Mouse (Mus musculus) heart, postnatal 0 days (tissue): ENCODE results near the gene Gm42372. TPM values are rescaled to one million over a fixed set of nuclear protein-coding genes. Genes with fewer than 3 reads are reported as not detected.

Source experiments
- ATAC-seq: fragments of 200-750 bp; cut with Nextera tagmentation; 2 replicates; pipeline ENCODE4 v1.8.0; 2017; ENCODE audit warnings: low read depth, moderate number of reproducible peaks, moderate library complexity; ENCODE audit not compliant: insufficient read depth
- DNase-seq: peaks from one replicate; pipeline ENCODE4 v3.0.0-alpha.2; 2016; ENCODE audit warnings: low spot score
- H3K27ac ChIP-seq: fragments of 300-500 bp; sonication (generic); 2 replicates; pipeline ENCODE4 v1.5.1; 2014; ENCODE audit warnings: low read depth, mild to moderate bottlenecking
- H3K27me3 ChIP-seq: fragments of 300-500 bp; sonication (generic); 2 replicates; pipeline ENCODE4 v1.6.1; 2014; ENCODE audit warnings: low read length, mixed read lengths; ENCODE audit not compliant: control insufficient read depth, insufficient read depth
- H3K36me3 ChIP-seq: fragments of 300-500 bp; sonication (generic); replicated peaks from 2 replicates; pipeline ENCODE4 v1.6.1; 2014; ENCODE audit warnings: low read length, mixed read lengths; ENCODE audit not compliant: control insufficient read depth, insufficient read depth
- H3K4me1 ChIP-seq: fragments of 300-500 bp; sonication (generic); 2 replicates; pipeline ENCODE4 v1.6.1; 2014; ENCODE audit warnings: antibody characterized with exemption; ENCODE audit not compliant: control insufficient read depth, insufficient read depth
- H3K4me2 ChIP-seq: fragments of 300-500 bp; sonication (generic); 2 replicates; pipeline ENCODE4 v1.6.1; 2014; ENCODE audit warnings: low read depth, mild to moderate bottlenecking, low read length, moderate library complexity
- H3K4me3 ChIP-seq: fragments of 300-500 bp; sonication (generic); 2 replicates; pipeline ENCODE4 v1.5.1; 2014; ENCODE audit warnings: low read depth, low read length
- H3K9ac ChIP-seq: fragments of 300-500 bp; sonication (generic); replicated peaks from 2 replicates; pipeline ENCODE4 v1.6.1; 2014; ENCODE audit warnings: low read depth, low read length, mixed read lengths
- H3K9me3 ChIP-seq: fragments of 300-500 bp; sonication (generic); replicated peaks from 2 replicates; pipeline ENCODE4 v1.6.1; 2016; ENCODE audit warnings: low read length; ENCODE audit not compliant: control insufficient read depth
- CTCF ChIP-seq: IDR thresholded peaks from 2 replicates; pipeline ENCODE4 v1.5.1; 2016; ENCODE audit warnings: antibody characterized with exemption, control low read depth, low read depth
- EP300 ChIP-seq: IDR thresholded peaks from 2 replicates; pipeline ENCODE4 v1.6.1; 2016; ENCODE audit warnings: antibody characterized with exemption, low read depth
- WGBS: fragments of 180-500 bp; shearing (Covaris S2); extraction: QIAGEN DNeasy Blood & Tissue Kit; methylation state at CpG from one replicate; pipeline ENCODE4 v1.1.7; 2014; 5-methylcytosine and 5-hydroxymethylcytosine counted together
- polyA plus RNA-seq: library from polyadenylated mRNA; unstranded; fragments of >200 nt; fragmentation: Nextera tagmentation; extraction: Ambion mirVana; gene quantifications from 2 replicates; pipeline ENCODE4 v1.2.1, GENCODE M21; 2015
- total RNA-seq: library from RNA; depleted of rRNA; stranded (reverse); fragments of >200 nt; gene quantifications from 2 replicates; pipeline ENCODE4 v1.2.3, GENCODE M21; 2014; ENCODE audit warnings: low replicate concordance

The Gm42372 gene
- total and polyA plus RNA-seq, 2 experiments from 2014 or later = not detected

DNA sequence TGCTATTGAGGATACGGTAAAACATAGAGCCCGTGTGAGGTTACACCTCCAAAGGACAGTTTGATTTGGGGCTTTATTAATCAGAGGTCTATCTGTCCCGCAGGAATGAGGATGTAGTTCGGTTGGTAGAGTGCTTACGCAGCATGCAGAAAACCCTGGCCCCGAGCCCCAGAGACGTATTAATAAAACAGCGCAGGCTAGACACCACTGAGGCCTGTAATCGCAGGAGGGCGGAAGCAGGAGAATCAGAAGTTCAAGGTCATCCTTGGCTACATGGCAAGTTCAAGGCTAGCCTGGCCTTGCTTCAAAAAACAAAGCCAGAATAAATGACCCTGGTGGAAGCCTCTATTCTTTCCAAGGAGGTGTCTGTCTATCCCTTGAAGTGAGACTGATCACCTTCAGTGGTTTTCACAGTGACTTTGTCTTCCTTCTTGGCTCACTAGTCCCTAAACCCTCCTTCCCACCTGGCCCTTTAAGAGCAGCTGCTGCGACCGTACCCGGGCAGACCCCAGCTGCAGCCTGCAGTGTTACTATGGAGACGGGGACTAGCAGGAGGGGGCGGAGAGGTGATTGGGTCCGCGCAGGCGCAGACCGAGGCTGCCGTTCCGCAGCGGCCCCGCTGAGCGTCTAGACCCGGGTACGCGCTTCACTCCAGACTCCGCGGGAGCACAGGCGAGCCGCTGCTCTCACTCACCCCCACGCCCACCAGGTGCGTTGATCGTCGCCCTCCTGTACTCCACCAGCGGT is 38.7 kb upstream of the Gm42372 start, which contains the start of gene Pnmal2:
Gene Pnmal2 (plus strand): TSS at position 622 of the 747 bp plus-strand sequence.
- no peaks in the 10 kb centered on the region for H3K9me3 ChIP-seq
- H3K9ac ChIP-seq = peak within 1 kb of the TSS; percentile 53
- ATAC-seq = peak; percentile 70
- peak within 1 kb of the TSS; percentile 57 for H3K4me3 ChIP-seq
- no peak within 1 kb of the TSS for H3K27ac ChIP-seq
- H3K4me2 ChIP-seq = peak within 1 kb of the TSS; percentile 95
- no peak for TF ChIP-seq CTCF
- TF ChIP-seq EP300 = no peak
- H3K27me3 ChIP-seq = peaks cover 23% of the 10 kb centered on the region
- peak; percentile 82 for DNase-seq
- 31% methylated on average over 23 of the region's 36 CpGs for whole genome bisulfite sequencing
- H3K36me3 ChIP-seq = no peaks in the 10 kb centered on the region
- peaks cover 22% of the 10 kb centered on the region for H3K4me1 ChIP-seq

GRCm38 (mm10) chr7:16944808-16945315 is 38.0 kb upstream of the Gm42372 start:
- H3K9me3 ChIP-seq = no peaks in the 10 kb centered on the region
- ATAC-seq (no peak; the same call in 1 of the 2 replicates), DNase-seq (no peak)
- H3K9ac ChIP-seq = peak overlapping the region; percentile 53
- TF ChIP-seq EP300 (no peak), CTCF (no peak)
- H3K4me1 ChIP-seq = peaks cover 22% of the 10 kb centered on the region
- 4% methylated on average over 22 of the region's 22 CpGs for WGBS
- peak overlapping the region; percentile 95 for H3K4me2 ChIP-seq
- H3K36me3 ChIP-seq = no peaks in the 10 kb centered on the region
- no peak overlapping the region for H3K27ac ChIP-seq
- peaks cover 23% of the 10 kb centered on the region for H3K27me3 ChIP-seq
- peak overlapping the region; percentile 57 for H3K4me3 ChIP-seq

GRCm38 (mm10) chr7:16945419-16945818 is 37.5 kb upstream of the Gm42372 start:
- peaks cover 23% of the 10 kb centered on the region for H3K27me3 ChIP-seq
- H3K9ac ChIP-seq = no peak overlapping the region

DNA sequence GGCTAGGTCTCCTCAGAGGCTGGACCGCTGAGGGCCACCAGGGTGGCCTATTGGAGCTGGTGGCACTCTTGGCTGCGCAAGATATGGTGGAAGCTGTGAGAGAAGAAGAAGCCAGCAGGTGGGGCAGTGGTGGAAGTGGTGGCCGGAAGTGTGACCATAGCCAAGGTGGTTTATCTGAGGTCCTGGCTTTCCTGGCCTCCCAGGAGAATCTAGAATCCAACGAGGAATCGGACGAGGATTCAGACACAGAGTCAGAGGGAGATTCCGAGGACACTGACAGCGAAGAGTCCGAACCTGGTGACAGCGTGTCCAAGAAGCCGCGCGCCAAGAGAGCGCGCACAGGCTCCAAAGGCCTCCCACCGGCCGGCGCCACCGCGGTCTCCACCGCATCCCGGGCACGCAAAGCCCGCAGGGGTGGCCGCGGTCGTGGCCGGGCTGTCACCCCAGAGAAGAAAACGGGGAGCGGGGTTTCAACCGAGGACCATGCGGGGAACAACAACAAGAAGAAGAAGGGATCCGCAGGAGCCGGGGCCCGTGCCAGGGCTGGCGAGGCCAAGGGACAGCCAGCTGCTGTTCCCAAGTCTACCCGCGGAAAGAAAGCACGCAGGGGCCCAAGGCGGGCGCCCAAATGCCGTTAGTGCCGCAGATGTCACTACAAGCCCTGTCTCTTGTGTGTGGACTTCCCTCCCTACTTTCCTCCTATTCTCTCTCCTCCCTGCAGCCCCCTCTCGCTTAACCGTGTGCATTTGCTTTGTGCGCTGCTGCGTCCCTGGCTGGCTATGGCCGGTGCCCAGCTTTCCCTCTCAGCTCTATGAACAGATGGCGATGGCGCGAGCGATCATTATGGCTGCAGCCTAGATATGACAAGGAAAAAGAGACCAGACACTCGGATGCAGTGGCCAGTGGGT is 36.2 kb upstream of the Gm42372 start:
- 6% methylated on average over 52 of the region's 53 CpGs for WGBS
- TF ChIP-seq EP300 (no peak), CTCF (peak; percentile 24; the same call in 1 of the 2 replicates)
- peaks cover 22% of the 10 kb centered on the region for H3K4me1 ChIP-seq
- H3K36me3 ChIP-seq = no peaks in the 10 kb centered on the region
- no peaks in the 10 kb centered on the region for H3K9me3 ChIP-seq
- H3K4me2 ChIP-seq = peak overlapping the region; percentile 77
- H3K27ac ChIP-seq = no peak overlapping the region
- peak overlapping the region; percentile 44 for H3K4me3 ChIP-seq
- H3K27me3 ChIP-seq = peaks cover 23% of the 10 kb centered on the region
- DNase-seq (peak; percentile 34), ATAC-seq (no peak)
- peak overlapping the region; percentile 26 for H3K9ac ChIP-seq

More at GRCm38 (mm10) chr7:16945419-16945818, 37.5 kb upstream of the Gm42372 start:
- Histone ChIP-seq H3K4me2 (peak overlapping the region; percentile 95), H3K36me3 (no peaks in the 10 kb centered on the region), H3K27ac (no peak overlapping the region), H3K4me3 (peak overlapping the region; percentile 57; the same call in 1 of the 2 replicates), H3K9me3 (no peaks in the 10 kb centered on the region), H3K4me1 (peaks cover 22% of the 10 kb centered on the region)
- WGBS = 24% methylated on average over 17 of the region's 17 CpGs
- ATAC-seq = no peak
- DNase-seq = no peak
- TF ChIP-seq EP300 (no peak), CTCF (no peak)

- peak overlapping the region; percentile 26; the same call in 1 of the 2 replicates for H3K9ac ChIP-seq
- TF ChIP-seq CTCF = no peak
- TF ChIP-seq EP300 = no peak
- H3K36me3 ChIP-seq = no peaks in the 10 kb centered on the region
- peak overlapping the region; percentile 77 for H3K4me2 ChIP-seq
- DNase-seq = no peak
- H3K4me1 ChIP-seq = peaks cover 22% of the 10 kb centered on the region
- 25% methylated on average over 20 of the region's 22 CpGs for WGBS
- H3K9me3 ChIP-seq = no peaks in the 10 kb centered on the region
- no peak overlapping the region for H3K27ac ChIP-seq
- ATAC-seq = no peak
- H3K27me3 ChIP-seq = peaks cover 23% of the 10 kb centered on the region
- peak overlapping the region; percentile 44 for H3K4me3 ChIP-seq
Observed at GRCm38 (mm10) chr7:16947349-16947895, 35.5 kb upstream of the Gm42372 start.
